Mouse (Mus musculus) megakaryocyte-erythroid progenitor cell, adult 5-6 weeks (primary cell): ENCODE data around the gene Nudt8. TPM values are rescaled to one million over a fixed set of nuclear protein-coding genes. Genes with fewer than 3 reads are reported as not detected.

Experiments
- ATAC-seq: replicated peaks from 2 replicates; pipeline ENCODE4 v1.8.0; 2016; ENCODE audit warnings: mild to moderate bottlenecking, inconsistent platforms; ENCODE audit not compliant: severe bottlenecking, poor library complexity, low FRiP score, low TSS enrichment
- total RNA-seq, 2 experiments: library from RNA; stranded (forward) in 1 of 2; stranded (reverse) in 1 of 2; fragments of 200-1000, 215-1000 nt in 1 of 2; fragments of >200 nt in 1 of 2; fragmentation: Nextera tagmentation in 1 of 2; gene quantifications; 2 replicates each; pipeline ENCODE4 v1.2.3; 2014 to 2017

The Nudt8 gene
- total RNA-seq, 2 experiments from 2014 or later, result 21.1 to 21.5 TPM

GRCm38 (mm10) chr19:3983527-3984200 is 16.7 kb upstream of the Nudt8 start:
- no peak for ATAC-seq

GRCm38 (mm10) chr19:3985261-3985681 is 15.1 kb upstream of the Nudt8 start:
- ATAC-seq, result no peak

- peak; percentile 51 for ATAC-seq
Measured at GRCm38 (mm10) chr19:3986334-3986733, 14.0 kb upstream of the Nudt8 start, which contains the start of gene Acy3. TSS of gene Acy3 (plus strand) at chr19:3986570.

- no peak for ATAC-seq
Measured at GRCm38 (mm10) chr19:3988066-3988465, 12.3 kb upstream of the Nudt8 start.

- no peak for ATAC-seq
Measured at GRCm38 (mm10) chr19:3988750-3989149, 11.6 kb upstream of the Nudt8 start.

GRCm38 (mm10) chr19:3990804-3991203 is 9.6 kb upstream of the Nudt8 start:
- no peak for ATAC-seq

GRCm38 (mm10) chr19:3991562-3991961 is 8.8 kb upstream of the Nudt8 start:
- ATAC-seq, result no peak

- no peak for ATAC-seq
Measured at GRCm38 (mm10) chr19:3991966-3992365, 8.4 kb upstream of the Nudt8 start.

- ATAC-seq, result no peak
Measured at GRCm38 (mm10) chr19:3992416-3992815, 8.0 kb upstream of the Nudt8 start, which contains the start of gene Tbx10. TSS of gene Tbx10 (plus strand) at chr19:3992752.

GRCm38 (mm10) chr19:3994932-3995331 is 5.4 kb upstream of the Nudt8 start:
- ATAC-seq, result no peak

- no peak for ATAC-seq
Measured at GRCm38 (mm10) chr19:3995505-3995904, 4.9 kb upstream of the Nudt8 start.

- ATAC-seq, result no peak
Measured at GRCm38 (mm10) chr19:3996106-3996505, 4.3 kb upstream of the Nudt8 start.

- ATAC-seq, result no peak
Measured at GRCm38 (mm10) chr19:3996747-3997146, 3.6 kb upstream of the Nudt8 start.

GRCm38 (mm10) chr19:3997231-3997630 is 3.1 kb upstream of the Nudt8 start:
- no peak for ATAC-seq

GRCm38 (mm10) chr19:3998335-3998734 is 2.0 kb upstream of the Nudt8 start:
- no peak for ATAC-seq

GRCm38 (mm10) chr19:3999121-3999730 is 1.2 kb upstream of the Nudt8 start:
- ATAC-seq, result no peak

- ATAC-seq, result 0 out of 2 replicates have a peak, but pooled peaks have one; percentile 13
Measured at GRCm38 (mm10) chr19:4000949-4001525, 657 bp downstream of the Nudt8 start.

GRCm38 (mm10) chr19:4001752-4002151 is 1.4 kb downstream of the Nudt8 start:
- ATAC-seq, result no peak

GRCm38 (mm10) chr19:4003112-4003511 is 2.7 kb downstream of the Nudt8 start, which contains the start of gene Doc2g:
TSS of gene Doc2g (plus strand) at chr19:4003313.
- ATAC-seq, result no peak

GRCm38 (mm10) chr19:4003641-4004040 is 3.3 kb downstream of the Nudt8 start:
- ATAC-seq, result no peak

- ATAC-seq, result no peak
Measured at GRCm38 (mm10) chr19:4004331-4004730, 4.0 kb downstream of the Nudt8 start.
